Mouse (Mus musculus): Measurements from ENCODE around the gene Stx16. TPM values are rescaled to one million over a fixed set of nuclear protein-coding genes. Genes with fewer than 3 reads are reported as not detected.

The Stx16 gene
- total and polyA plus RNA-seq, 3 experiments = 17.1 to 20.3 (median 19.8) TPM

DNA sequence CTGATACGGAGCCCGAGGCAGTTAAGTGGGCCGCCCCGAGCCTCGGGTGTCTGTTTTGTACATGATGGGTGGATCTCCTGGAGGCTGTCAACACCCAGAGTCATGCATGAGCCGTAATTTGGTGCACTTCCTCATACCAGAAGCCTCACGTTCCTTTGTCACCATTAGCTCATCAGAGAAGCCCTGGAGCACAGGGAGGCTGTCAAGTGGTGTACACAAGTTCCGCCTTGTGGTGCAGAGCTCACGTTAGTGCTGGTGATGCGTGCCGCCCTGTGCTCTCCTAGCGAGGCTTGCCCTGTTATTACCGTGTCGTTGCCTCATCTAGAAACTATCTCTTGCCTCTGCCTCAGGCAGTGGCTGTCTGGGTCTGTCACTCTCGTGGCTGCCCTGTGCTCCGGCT, 40.8 kb downstream of the Stx16 start:
- Histone ChIP-seq H3K36me3 (ENCODE audit: control insufficient read depth, insufficient read depth, low read length) (no peaks in the 10 kb centered on the region), H3K27ac (no peak overlapping the region), H3K27me3 (ENCODE audit: control insufficient read depth, insufficient read depth, low read length) (no peaks in the 10 kb centered on the region), H3K4me3 (no peak overlapping the region), H3K9ac (ENCODE audit: low read depth, low read length) (no peak overlapping the region), H3K4me1 (ENCODE audit: control insufficient read depth, insufficient read depth, low read length) (no peaks in the 10 kb centered on the region), H3K79me2 (replicated peaks; ENCODE audit: control insufficient read depth, insufficient read depth, low read length) (no peaks in the 10 kb centered on the region)
- intact Hi-C loops (cut with DNase I) = loop anchor here (10.0 kb wide), 1 partner anchor 168 kb away; the partner anchor contains the start of gene Gnas
- no peak for TF ChIP-seq CTCF (IDR thresholded peaks at IDR 0.05)
- no peak for TF ChIP-seq EP300 (IDR thresholded peaks at IDR 0.05; ENCODE audit: insufficient read depth, low read depth, low read length)
- TF ChIP-seq POLR2A (IDR thresholded peaks at IDR 0.05; ENCODE audit: insufficient read depth, low read depth, low read length) = no peak
- DNase-seq = peak in 1 of 2 experiments; percentile 16
- 65% methylated on average over 16 of the region's 16 CpGs for WGBS

DNA sequence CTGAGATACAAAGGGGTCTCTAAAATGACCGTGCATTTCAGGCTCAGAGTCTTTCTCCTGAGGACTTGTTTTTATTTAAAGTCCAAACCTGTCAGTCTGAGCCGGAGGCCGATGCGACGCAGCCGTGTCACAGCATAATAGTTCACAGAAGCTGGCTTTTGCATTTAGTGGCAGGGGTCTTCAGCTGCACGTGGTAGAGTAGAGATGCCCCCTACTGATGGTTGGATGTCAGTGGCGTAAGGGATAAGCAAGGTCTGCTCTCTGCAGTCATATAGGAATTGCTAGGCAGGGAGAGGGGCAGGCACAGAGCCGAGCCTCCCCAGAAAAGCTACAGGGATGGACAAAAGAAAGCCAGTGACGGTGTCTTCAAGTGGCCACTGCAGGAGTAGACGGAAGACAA, 42.0 kb downstream of the Stx16 start:
- peak in 1 of 2 experiments; percentile 14 for DNase-seq
- H3K79me2 ChIP-seq (replicated peaks; ENCODE audit: control insufficient read depth, insufficient read depth, low read length) = no peaks in the 10 kb centered on the region
- H3K27ac ChIP-seq = no peak overlapping the region
- no peak overlapping the region for H3K4me3 ChIP-seq
- no peaks in the 10 kb centered on the region for H3K4me1 ChIP-seq (ENCODE audit: control insufficient read depth, insufficient read depth, low read length)
- H3K9ac ChIP-seq (ENCODE audit: low read depth, low read length) = no peak overlapping the region
- no peaks in the 10 kb centered on the region for H3K27me3 ChIP-seq (ENCODE audit: control insufficient read depth, insufficient read depth, low read length)
- intact Hi-C loops (cut with DNase I) = loop anchor here (10.0 kb wide), 1 partner anchor 167 kb away; the partner anchor contains the start of gene Gnas
- TF ChIP-seq CTCF (IDR thresholded peaks at IDR 0.05) (no peak), EP300 (IDR thresholded peaks at IDR 0.05; ENCODE audit: insufficient read depth, low read depth, low read length) (no peak)
- 86% methylated on average over 11 of the region's 11 CpGs for WGBS
- no peaks in the 10 kb centered on the region for H3K36me3 ChIP-seq (ENCODE audit: control insufficient read depth, insufficient read depth, low read length)

DNA sequence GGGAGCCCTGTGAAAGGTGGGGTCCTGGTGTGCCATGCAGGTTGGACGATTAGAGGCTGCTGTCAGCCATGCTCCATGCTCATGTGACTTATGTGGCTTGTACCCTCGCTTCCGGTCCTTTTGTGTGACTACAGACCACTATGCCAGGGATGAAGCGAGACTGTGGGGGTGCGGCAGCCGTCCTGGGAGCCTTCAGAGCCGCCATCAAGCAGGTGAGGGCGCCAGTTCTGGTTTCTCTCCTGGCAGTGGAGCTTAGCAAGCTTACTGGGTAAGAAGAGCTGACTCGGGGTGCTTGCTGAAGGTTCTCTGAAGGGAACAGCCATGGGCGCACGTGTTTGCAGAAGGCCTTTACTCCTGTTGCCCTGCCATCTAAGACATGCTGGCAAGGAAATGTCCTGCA, 43.2 kb downstream of the Stx16 start:
- Histone ChIP-seq H3K79me2 (replicated peaks; ENCODE audit: control insufficient read depth, insufficient read depth, low read length) (no peaks in the 10 kb centered on the region), H3K27me3 (ENCODE audit: control insufficient read depth, insufficient read depth, low read length) (no peaks in the 10 kb centered on the region), H3K4me3 (no peak overlapping the region), H3K4me1 (ENCODE audit: control insufficient read depth, insufficient read depth, low read length) (no peaks in the 10 kb centered on the region), H3K9ac (ENCODE audit: low read depth, low read length) (no peak overlapping the region), H3K27ac (no peak overlapping the region), H3K36me3 (ENCODE audit: control insufficient read depth, insufficient read depth, low read length) (no peaks in the 10 kb centered on the region)
- WGBS = 91% methylated on average over 11 of the region's 11 CpGs
- intact Hi-C loops (cut with DNase I) = loop anchor here (10.0 kb wide), 1 partner anchor 166 kb away; the partner anchor contains the start of gene Gnas
- peak in 1 of 2 experiments; percentile 13 for DNase-seq
- TF ChIP-seq EP300 (IDR thresholded peaks at IDR 0.05; ENCODE audit: insufficient read depth, low read depth, low read length) = no peak
- TF ChIP-seq POLR2A (IDR thresholded peaks at IDR 0.05; ENCODE audit: insufficient read depth, low read depth, low read length) = no peak
- no peak for TF ChIP-seq CTCF (IDR thresholded peaks at IDR 0.05)

DNA sequence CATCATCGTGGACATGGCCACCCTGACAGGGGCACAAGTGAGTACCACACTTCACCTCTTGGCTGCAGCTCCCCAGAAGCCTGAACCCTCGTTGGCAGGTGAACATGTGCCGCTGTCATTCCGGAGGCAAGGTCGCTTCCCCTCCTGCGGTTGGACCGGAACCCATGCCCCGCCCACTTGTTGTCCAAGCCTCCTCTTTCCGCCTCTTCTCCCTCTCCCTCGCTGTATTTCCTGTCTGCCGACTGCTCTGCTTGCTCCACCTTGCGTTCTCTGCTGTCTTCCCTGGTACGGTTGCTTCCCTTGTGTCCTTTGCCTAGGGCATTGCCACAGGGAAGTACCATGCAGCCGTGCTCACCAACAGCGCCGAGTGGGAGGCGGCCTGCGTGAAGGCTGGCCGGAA, 44.5 kb downstream of the Stx16 start:
- intact Hi-C loops (cut with DNase I) = no loop called here

DNA sequence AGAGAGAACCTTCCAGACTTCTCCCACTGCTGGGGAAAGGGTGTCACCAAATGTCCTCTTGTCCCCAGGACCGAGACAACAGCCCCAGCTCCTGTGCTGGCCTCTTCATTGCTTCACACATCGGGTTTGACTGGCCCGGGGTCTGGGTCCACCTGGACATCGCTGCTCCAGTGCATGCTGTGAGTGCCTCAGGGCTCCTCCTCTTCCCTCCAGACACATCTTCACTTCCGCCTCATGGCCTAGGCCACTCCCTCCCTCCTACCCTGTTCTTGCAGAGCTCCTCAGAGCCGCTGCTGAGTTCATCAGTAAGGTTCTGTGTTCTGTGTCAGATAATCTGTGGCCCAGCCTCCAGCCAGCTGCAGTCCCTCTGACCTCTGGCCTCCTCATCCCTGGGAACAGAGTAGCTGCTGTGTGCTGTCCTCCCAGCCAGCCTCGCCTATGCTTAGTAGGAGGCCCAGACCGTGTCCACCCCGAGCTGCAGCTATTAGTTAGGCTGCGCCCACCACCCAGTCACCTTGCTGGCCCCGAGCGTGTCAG, 45.4 kb downstream of the Stx16 start:
- H3K9ac ChIP-seq (ENCODE audit: low read depth, low read length) = no peak overlapping the region
- no peaks in the 10 kb centered on the region for H3K4me1 ChIP-seq (ENCODE audit: control insufficient read depth, insufficient read depth, low read length)
- no peak overlapping the region for H3K27ac ChIP-seq
- H3K27me3 ChIP-seq (ENCODE audit: control insufficient read depth, insufficient read depth, low read length) = no peaks in the 10 kb centered on the region
- H3K79me2 ChIP-seq (replicated peaks; ENCODE audit: control insufficient read depth, insufficient read depth, low read length) = no peaks in the 10 kb centered on the region
- TF ChIP-seq EP300 (IDR thresholded peaks at IDR 0.05; ENCODE audit: insufficient read depth, low read depth, low read length) = no peak
- no peak for TF ChIP-seq CTCF (IDR thresholded peaks at IDR 0.05)
- TF ChIP-seq POLR2A (IDR thresholded peaks at IDR 0.05; ENCODE audit: insufficient read depth, low read depth, low read length) = no peak
- intact Hi-C loops (cut with DNase I) = no loop called here
- H3K4me3 ChIP-seq = no peak overlapping the region
- WGBS = 81% methylated on average over 12 of the region's 12 CpGs
- DNase-seq = peak in 1 of 2 experiments; percentile 23
- H3K36me3 ChIP-seq (ENCODE audit: control insufficient read depth, insufficient read depth, low read length) = no peaks in the 10 kb centered on the region

More for the DNA sequence above, 44.5 kb downstream of the Stx16 start:
- H3K79me2 ChIP-seq (replicated peaks; ENCODE audit: control insufficient read depth, insufficient read depth, low read length) = no peaks in the 10 kb centered on the region
- no peaks in the 10 kb centered on the region for H3K36me3 ChIP-seq (ENCODE audit: control insufficient read depth, insufficient read depth, low read length)
- H3K4me3 ChIP-seq = no peak overlapping the region
- 83% methylated on average over 19 of the region's 19 CpGs for WGBS
- H3K9ac ChIP-seq (ENCODE audit: low read depth, low read length) = no peak overlapping the region
- TF ChIP-seq CTCF (IDR thresholded peaks at IDR 0.05) = no peak
- no peak for TF ChIP-seq POLR2A (IDR thresholded peaks at IDR 0.05; ENCODE audit: insufficient read depth, low read depth, low read length)
- no peak for TF ChIP-seq EP300 (IDR thresholded peaks at IDR 0.05; ENCODE audit: insufficient read depth, low read depth, low read length)
- no peaks in the 10 kb centered on the region for H3K4me1 ChIP-seq (ENCODE audit: control insufficient read depth, insufficient read depth, low read length)
- H3K27me3 ChIP-seq (ENCODE audit: control insufficient read depth, insufficient read depth, low read length) = no peaks in the 10 kb centered on the region
- no peak overlapping the region for H3K27ac ChIP-seq
- DNase-seq = no peak

DNA sequence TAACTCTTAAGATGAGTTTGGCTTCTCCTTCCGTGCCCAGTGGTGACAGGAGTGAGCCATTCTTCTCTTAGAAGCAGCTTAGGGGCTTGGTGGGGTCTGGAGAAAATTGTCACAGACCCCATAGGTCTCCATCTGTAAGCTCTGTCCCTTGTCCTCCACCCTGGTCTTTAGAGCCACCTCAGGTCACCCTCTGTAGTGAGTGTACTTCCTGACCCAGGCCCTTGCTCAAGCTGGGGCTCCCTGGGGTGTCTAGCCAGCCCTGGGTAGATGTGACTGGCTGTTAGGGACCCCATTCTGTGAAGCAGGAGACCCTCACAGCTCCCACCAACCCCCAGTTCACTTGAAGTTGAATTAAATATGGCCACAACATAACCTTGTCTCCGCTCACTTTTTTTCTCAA, 46.2 kb downstream of the Stx16 start:
- intact Hi-C loops (cut with DNase I) = no loop called here
- Histone ChIP-seq H3K27me3 (ENCODE audit: control insufficient read depth, insufficient read depth, low read length) (no peaks in the 10 kb centered on the region), H3K36me3 (ENCODE audit: control insufficient read depth, insufficient read depth, low read length) (no peaks in the 10 kb centered on the region)

More for the DNA sequence above, 46.2 kb downstream of the Stx16 start:
- TF ChIP-seq EP300 (IDR thresholded peaks at IDR 0.05; ENCODE audit: insufficient read depth, low read depth, low read length) (no peak), POLR2A (IDR thresholded peaks at IDR 0.05; ENCODE audit: insufficient read depth, low read depth, low read length) (no peak)
- DNase-seq = no peak
- WGBS = 96% methylated on average over 2 of the region's 2 CpGs
- Histone ChIP-seq H3K27ac (no peak overlapping the region), H3K9ac (ENCODE audit: low read depth, low read length) (no peak overlapping the region), H3K4me1 (ENCODE audit: control insufficient read depth, insufficient read depth, low read length) (no peaks in the 10 kb centered on the region), H3K4me3 (no peak overlapping the region), H3K79me2 (replicated peaks; ENCODE audit: control insufficient read depth, insufficient read depth, low read length) (no peaks in the 10 kb centered on the region)

Measured in heart, adult 2 months (tissue).